Comparison of ENCODE assay signal across 22 mouse cellular contexts in genomic region chr1:157669626-157670025, GRCm38 (mm10).
DNase-seq lines count a peak whose midpoint lies in the region; ATAC-seq lines count a peak whose summit lies in the region.
"Had no signal": no experiment of that assay in that cellular context is flagged by ENCODE, and none has a peak within 500 bp of the region (broad histone marks: within the 10 kb centered on the region; RNA-seq: fewer than 3 reads in every experiment).

No protein-coding gene starts in this region.

- H3K27me3 ChIP-seq in kidney, embryonic 15.5 days, result no peaks in the 10 kb centered on the region
- H3K27me3 ChIP-seq: embryonic facial prominence, embryonic 15.5 days; hindbrain, embryonic 13.5 days had no signal

- WGBS in kidney, embryonic 15.5 days, result 86% methylated on average over 6 of the region's 6 CpGs

- DNase-seq in heart, adult 11 months, result peak; percentile 16
- no peak for DNase-seq in heart, adult 9 months (ENCODE audit: low spot score in 2 of 2)
- DNase-seq in right cerebral cortex, adult 18-20 months, result peak; percentile 25
- DNase-seq in right cerebral cortex, postnatal 4 days, result no peak
- peak; percentile 6 to 16 for DNase-seq in frontal cortex, postnatal 14 days (ENCODE audit: low spot score in 2 of 2)
- DNase-seq in right cerebral cortex, postnatal 25 days, result peak; percentile 38
- no peak for DNase-seq in gastrocnemius, adult 18-20 months (ENCODE audit: low spot score)
- DNase-seq: adrenal gland, postnatal 25 days; cerebellum, adult 2 months; cerebellum, postnatal 10 days; embryo, embryonic 11 days; gastrocnemius, postnatal 14 days; heart, postnatal 10 days; heart, postnatal 4 days had no signal

- H3K9me3 ChIP-seq in kidney, embryonic 15.5 days (replicated peaks), result no peaks in the 10 kb centered on the region
- H3K9me3 ChIP-seq: embryonic facial prominence, embryonic 15.5 days; forebrain, embryonic 10.5 days; heart, embryonic 10.5 days; hindbrain, embryonic 13.5 days had no signal

- no peak overlapping the region for H3K27ac ChIP-seq in kidney, embryonic 15.5 days
- H3K27ac ChIP-seq: embryonic facial prominence, embryonic 15.5 days; forebrain, embryonic 10.5 days; heart, embryonic 10.5 days; hindbrain, embryonic 13.5 days; hindbrain, postnatal 0 days had no signal

- H3K4me3 ChIP-seq in kidney, embryonic 15.5 days (replicated peaks), result no peak overlapping the region
- H3K4me3 ChIP-seq: embryonic facial prominence, embryonic 15.5 days; erythroblast, embryonic 14.5 days; forebrain, embryonic 10.5 days; heart, embryonic 10.5 days; hindbrain, embryonic 13.5 days had no signal

- no peak for ATAC-seq in kidney, embryonic 15.5 days (replicated peaks; ENCODE audit: low FRiP score)
- ATAC-seq: forebrain, embryonic 14.5 days; hindbrain, postnatal 0 days had no signal

- H3K36me3 ChIP-seq in kidney, embryonic 15.5 days, result no peaks in the 10 kb centered on the region
- H3K36me3 ChIP-seq: embryonic facial prominence, embryonic 15.5 days; forebrain, embryonic 10.5 days; heart, embryonic 10.5 days; hindbrain, embryonic 13.5 days had no signal

- H3K9ac ChIP-seq in kidney, embryonic 15.5 days, result no peak overlapping the region
- H3K9ac ChIP-seq: embryonic facial prominence, embryonic 15.5 days; hindbrain, embryonic 13.5 days had no signal

- H3K4me1 ChIP-seq in kidney, embryonic 15.5 days, result no peaks in the 10 kb centered on the region
- H3K4me1 ChIP-seq: embryonic facial prominence, embryonic 15.5 days; forebrain, embryonic 10.5 days; heart, embryonic 10.5 days; hindbrain, embryonic 13.5 days had no signal

- H3K4me2 ChIP-seq in kidney, embryonic 15.5 days, result no peak overlapping the region
- H3K4me2 ChIP-seq: embryonic facial prominence, embryonic 15.5 days; hindbrain, embryonic 13.5 days had no signal

Comparison
In these comparisons a context has a peak if more than half of its experiments do, and no peak if none do; other contexts are left out.
1. DNase-seq: peak in heart, adult 11 months (single experiment), right cerebral cortex, adult 18-20 months (single experiment), frontal cortex, postnatal 14 days (2 of 2) and right cerebral cortex, postnatal 25 days (single experiment); none in heart, adult 9 months (0 of 2), right cerebral cortex, postnatal 4 days (single experiment) and gastrocnemius, adult 18-20 months (single experiment).